Mouse (Mus musculus) CD4-positive, CD25-positive, alpha-beta regulatory T cell, adult 2 months (primary cell): ENCODE data around the gene Hjurp.
A peak's percentile ranks its signal among the peaks of the same experiment; 100 is the strongest.

Source experiments
- DNase-seq: peaks from one replicate; pipeline ENCODE4 v3.0.0-alpha.2; 2012; ENCODE audit warnings: low read depth, low spot score

Hjurp gene

GRCm38 (mm10) chr1:88240579-88240978 lies 36.9 kb downstream of the Hjurp start:
- no peak for DNase-seq

GRCm38 (mm10) chr1:88240072-88240471 lies 37.4 kb downstream of the Hjurp start:
- DNase-seq: no peak

GRCm38 (mm10) chr1:88238771-88239170 lies 38.7 kb downstream of the Hjurp start:
- DNase-seq: no peak

- DNase-seq: no peak
Observed at GRCm38 (mm10) chr1:88237311-88237710, 40.1 kb downstream of the Hjurp start.

- no peak for DNase-seq
Observed at GRCm38 (mm10) chr1:88235894-88236415, 41.5 kb downstream of the Hjurp start.

- DNase-seq: no peak
Observed at GRCm38 (mm10) chr1:88235046-88235893, 42.2 kb downstream of the Hjurp start.

- no peak for DNase-seq
Observed at GRCm38 (mm10) chr1:88234646-88235045, 42.8 kb downstream of the Hjurp start.

- DNase-seq: no peak
Observed at GRCm38 (mm10) chr1:88234248-88234610, 43.2 kb downstream of the Hjurp start.

GRCm38 (mm10) chr1:88233421-88234247 lies 43.8 kb downstream of the Hjurp start:
- no peak for DNase-seq

GRCm38 (mm10) chr1:88232664-88233380 lies 44.6 kb downstream of the Hjurp start:
- DNase-seq: no peak

- DNase-seq: no peak
Observed at GRCm38 (mm10) chr1:88231803-88232499, 45.5 kb downstream of the Hjurp start.

GRCm38 (mm10) chr1:88230981-88231802 lies 46.2 kb downstream of the Hjurp start:
- no peak for DNase-seq

- no peak for DNase-seq
Observed at GRCm38 (mm10) chr1:88230421-88230820, 47.0 kb downstream of the Hjurp start.

- no peak for DNase-seq
Observed at GRCm38 (mm10) chr1:88229986-88230385, 47.4 kb downstream of the Hjurp start.

- DNase-seq: no peak
Observed at GRCm38 (mm10) chr1:88229566-88229965, 47.9 kb downstream of the Hjurp start.

- no peak for DNase-seq
Observed at GRCm38 (mm10) chr1:88228121-88228520, 49.3 kb downstream of the Hjurp start.

- DNase-seq: no peak
Observed at GRCm38 (mm10) chr1:88227482-88227881, 50.0 kb downstream of the Hjurp start.

GRCm38 (mm10) chr1:88226670-88227379 lies 50.6 kb downstream of the Hjurp start, which contains the start of gene Mroh2a:
Mroh2a (plus strand) TSS chr1:88226986.
- peak; percentile 4 for DNase-seq

- peak; percentile 2 for DNase-seq
Observed at GRCm38 (mm10) chr1:88225741-88226140, 51.7 kb downstream of the Hjurp start.

- DNase-seq: peak; percentile 1
Observed at GRCm38 (mm10) chr1:88225301-88225700, 52.1 kb downstream of the Hjurp start.
